Mouse (Mus musculus) left cerebral cortex, adult 9 months (tissue): ENCODE data around the gene Bcas3.
A peak's percentile ranks its signal among the peaks of the same experiment; 100 is the strongest.

ENCODE experiments used
- DNase-seq, 2 experiments: peaks; one replicate each; pipeline ENCODE4 v3.0.0; 2022; ENCODE audit warnings: low spot score in 2 of 2

The Bcas3 gene

GRCm38 (mm10) chr11:85379091-85379490 lies 26.1 kb downstream of the Bcas3 start:
- DNase-seq: no peak

GRCm38 (mm10) chr11:85380046-85380445 lies 27.1 kb downstream of the Bcas3 start:
- DNase-seq: no peak

- peak in 1 of 2 experiments; percentile 72 for DNase-seq
Measured at GRCm38 (mm10) chr11:85382055-85382454, 29.1 kb downstream of the Bcas3 start.

- DNase-seq: no peak
Measured at GRCm38 (mm10) chr11:85383975-85384821, 31.2 kb downstream of the Bcas3 start.

- no peak for DNase-seq
Measured at GRCm38 (mm10) chr11:85392179-85392863, 39.4 kb downstream of the Bcas3 start.

GRCm38 (mm10) chr11:85392864-85393220 lies 39.9 kb downstream of the Bcas3 start:
- no peak for DNase-seq

- no peak for DNase-seq
Measured at GRCm38 (mm10) chr11:85393990-85394389, 41.0 kb downstream of the Bcas3 start.

GRCm38 (mm10) chr11:85395361-85395760 lies 42.4 kb downstream of the Bcas3 start:
- no peak for DNase-seq

- DNase-seq: no peak
Measured at GRCm38 (mm10) chr11:85406531-85406930, 53.6 kb downstream of the Bcas3 start.

GRCm38 (mm10) chr11:85407700-85408099 lies 54.7 kb downstream of the Bcas3 start:
- no peak for DNase-seq

GRCm38 (mm10) chr11:85412319-85412718 lies 59.4 kb downstream of the Bcas3 start:
- no peak for DNase-seq

- DNase-seq: no peak
Measured at GRCm38 (mm10) chr11:85414476-85414875, 61.5 kb downstream of the Bcas3 start.

- DNase-seq: no peak
Measured at GRCm38 (mm10) chr11:85427353-85427752, 74.4 kb downstream of the Bcas3 start.

- no peak for DNase-seq
Measured at GRCm38 (mm10) chr11:85428227-85428626, 75.3 kb downstream of the Bcas3 start.

- no peak for DNase-seq
Measured at GRCm38 (mm10) chr11:85430743-85431448, 77.9 kb downstream of the Bcas3 start.

GRCm38 (mm10) chr11:85447375-85447774 lies 94.4 kb downstream of the Bcas3 start:
- DNase-seq: no peak

GRCm38 (mm10) chr11:85453598-85454304 lies 100.8 kb downstream of the Bcas3 start:
- DNase-seq: no peak

GRCm38 (mm10) chr11:85454305-85454682 lies 101.3 kb downstream of the Bcas3 start:
- no peak for DNase-seq

GRCm38 (mm10) chr11:85461536-85461935 lies 108.6 kb downstream of the Bcas3 start:
- DNase-seq: peak; percentile 14 to 34

GRCm38 (mm10) chr11:85469526-85469925 lies 116.6 kb downstream of the Bcas3 start:
- peak in 1 of 2 experiments; percentile 62 for DNase-seq

- DNase-seq: no peak
Measured at GRCm38 (mm10) chr11:85470508-85470907, 117.5 kb downstream of the Bcas3 start.

GRCm38 (mm10) chr11:85474326-85474725 lies 121.4 kb downstream of the Bcas3 start:
- DNase-seq: no peak
